Mouse (Mus musculus) granulocyte monocyte progenitor cell, adult 5-6 weeks (primary cell): Measurements from ENCODE around the gene Ldoc1. TPM values are rescaled to one million over a fixed set of nuclear protein-coding genes. Genes with fewer than 3 reads are reported as not detected.
A peak's percentile ranks its signal among the peaks of the same experiment; 100 is the strongest.

Experiments
- ATAC-seq: replicated peaks from 2 replicates; pipeline ENCODE4 v1.8.0; 2016; ENCODE audit warnings: mild to moderate bottlenecking, moderate TSS enrichment, inconsistent platforms; ENCODE audit not compliant: poor library complexity, severe bottlenecking
- total RNA-seq, 2 experiments: library from RNA; stranded (forward) in 1 of 2; stranded (reverse) in 1 of 2; fragments of 200-712, 200-1000 nt in 1 of 2; fragments of >200 nt in 1 of 2; fragmentation: Nextera tagmentation in 1 of 2; gene quantifications; 2 replicates each; pipeline ENCODE4 v1.2.3; 2014 to 2017

Gene Ldoc1
- total RNA-seq (2014; fragmentation: Nextera tagmentation): not detected in 2 replicates
- not detected in 2 replicates for total RNA-seq (2017)

- ATAC-seq: no peak
These were observed at the start of gene Ldoc1 for GRCm38 (mm10) chrX:61709302-61710033. Ldoc1 (plus strand) TSS chrX:61709497.

- no peak for ATAC-seq
These were observed 834 bp downstream of the Ldoc1 start for GRCm38 (mm10) chrX:61710131-61710530.

GRCm38 (mm10) chrX:61722281-61723028 lies 13.2 kb downstream of the Ldoc1 start:
- peak; percentile 93 for ATAC-seq

- ATAC-seq: peak; percentile 33; the same call in 1 of the 2 replicates
These were observed 14.0 kb downstream of the Ldoc1 start for GRCm38 (mm10) chrX:61723029-61723980.

GRCm38 (mm10) chrX:61727516-61728310 lies 18.4 kb downstream of the Ldoc1 start:
- ATAC-seq: no peak
